Mouse (Mus musculus): ENCODE results near the gene Ahctf1. TPM values are rescaled to one million over a fixed set of nuclear protein-coding genes. Genes with fewer than 3 reads are reported as not detected.

Ahctf1 gene
- polyA plus RNA-seq, 1 experiment from 2014 or later, result 20.6 TPM

Other genes starting within 250 kb of the Ahctf1 start
- 45.1 and 51.8 TPM in 2 replicates for gene Sccpdh, start 135.5 kb downstream of the Ahctf1 start, polyA plus RNA-seq (2015; fragmentation: Nextera tagmentation; extraction: Ambion mirVana)
- not detected in 2 replicates for gene Kif28, start 58.4 kb downstream of the Ahctf1 start, polyA plus RNA-seq (2015; fragmentation: Nextera tagmentation; extraction: Ambion mirVana)
- not detected in 2 replicates for gene Gm10518, start 304 bp downstream of the Ahctf1 start, polyA plus RNA-seq (2015; fragmentation: Nextera tagmentation; extraction: Ambion mirVana)
- 12.2 and 12.4 TPM in 2 replicates for gene Cdc42bpa, start 156.8 kb upstream of the Ahctf1 start, polyA plus RNA-seq (2015; fragmentation: Nextera tagmentation; extraction: Ambion mirVana)